Mouse (Mus musculus) lung, postnatal 0 days (tissue): ENCODE results near the gene Rabl6. TPM values are rescaled to one million over a fixed set of nuclear protein-coding genes. Genes with fewer than 3 reads are reported as not detected.
A peak's percentile ranks its signal among the peaks of the same experiment; 100 is the strongest.

Experiments used
- ATAC-seq: fragments of 200-750 bp; cut with Nextera tagmentation; 2 replicates; pipeline ENCODE4 v1.8.0; 2017; ENCODE audit warnings: moderate library complexity
- DNase-seq: peaks from one replicate; pipeline ENCODE4 v3.0.0-alpha.2; 2016; ENCODE audit warnings: low spot score
- H3K27ac ChIP-seq: fragments of 300-500 bp; sonication (generic); 2 replicates; pipeline ENCODE4 v1.5.1; 2014; ENCODE audit warnings: antibody characterized with exemption, mild to moderate bottlenecking, low read length, mixed read lengths
- H3K27me3 ChIP-seq: fragments of 300-500 bp; sonication (generic); replicated peaks from 2 replicates; pipeline ENCODE4 v1.6.1; 2014; ENCODE audit warnings: low read length, mixed read lengths; ENCODE audit not compliant: insufficient read depth
- H3K36me3 ChIP-seq: fragments of 300-500 bp; sonication (generic); 2 replicates; pipeline ENCODE4 v1.6.1; 2014; ENCODE audit warnings: low read length, mixed read lengths; ENCODE audit not compliant: insufficient read depth
- H3K4me1 ChIP-seq: fragments of 300-500 bp; sonication (generic); 2 replicates; pipeline ENCODE4 v1.6.1; 2014; ENCODE audit warnings: antibody characterized with exemption, low read depth, low read length, mixed read lengths; ENCODE audit not compliant: insufficient read depth
- H3K4me2 ChIP-seq: fragments of 300-500 bp; sonication (generic); replicated peaks from 2 replicates; pipeline ENCODE4 v1.6.1; 2014; ENCODE audit warnings: low read depth, mild to moderate bottlenecking, low read length, moderate library complexity, mixed read lengths
- H3K4me3 ChIP-seq: fragments of 300-500 bp; sonication (generic); 2 replicates; pipeline ENCODE4 v1.5.1; 2014; ENCODE audit warnings: low read depth, low read length
- H3K9ac ChIP-seq: fragments of 300-500 bp; sonication (generic); replicated peaks from 2 replicates; pipeline ENCODE4 v1.6.1; 2014; ENCODE audit warnings: low read depth, mild to moderate bottlenecking
- H3K9me3 ChIP-seq: fragments of 300-500 bp; sonication (generic); 2 replicates; pipeline ENCODE4 v1.6.1; 2016; ENCODE audit warnings: low read length, mixed read lengths
- CTCF ChIP-seq: IDR thresholded peaks from 2 replicates; pipeline ENCODE4 v1.5.1; 2016; ENCODE audit warnings: antibody characterized with exemption, mild to moderate bottlenecking
- EP300 ChIP-seq: IDR thresholded peaks from 2 replicates; pipeline ENCODE4 v1.6.1; 2016; ENCODE audit warnings: antibody characterized with exemption, mild to moderate bottlenecking, control low read depth
- WGBS: fragments of 180-500 bp; shearing (Covaris S2); extraction: QIAGEN DNeasy Blood & Tissue Kit; methylation state at CpG from one replicate; pipeline ENCODE4 v1.1.7; 2014; 5-methylcytosine and 5-hydroxymethylcytosine counted together
- polyA plus RNA-seq: library from polyadenylated mRNA; unstranded; fragments of >200 nt; fragmentation: Nextera tagmentation; extraction: Ambion mirVana; gene quantifications from 2 replicates; pipeline ENCODE4 v1.2.1, GENCODE M21; 2015

Rabl6 gene
- polyA plus RNA-seq, 1 experiment from 2014 or later = 34.7 TPM

DNA sequence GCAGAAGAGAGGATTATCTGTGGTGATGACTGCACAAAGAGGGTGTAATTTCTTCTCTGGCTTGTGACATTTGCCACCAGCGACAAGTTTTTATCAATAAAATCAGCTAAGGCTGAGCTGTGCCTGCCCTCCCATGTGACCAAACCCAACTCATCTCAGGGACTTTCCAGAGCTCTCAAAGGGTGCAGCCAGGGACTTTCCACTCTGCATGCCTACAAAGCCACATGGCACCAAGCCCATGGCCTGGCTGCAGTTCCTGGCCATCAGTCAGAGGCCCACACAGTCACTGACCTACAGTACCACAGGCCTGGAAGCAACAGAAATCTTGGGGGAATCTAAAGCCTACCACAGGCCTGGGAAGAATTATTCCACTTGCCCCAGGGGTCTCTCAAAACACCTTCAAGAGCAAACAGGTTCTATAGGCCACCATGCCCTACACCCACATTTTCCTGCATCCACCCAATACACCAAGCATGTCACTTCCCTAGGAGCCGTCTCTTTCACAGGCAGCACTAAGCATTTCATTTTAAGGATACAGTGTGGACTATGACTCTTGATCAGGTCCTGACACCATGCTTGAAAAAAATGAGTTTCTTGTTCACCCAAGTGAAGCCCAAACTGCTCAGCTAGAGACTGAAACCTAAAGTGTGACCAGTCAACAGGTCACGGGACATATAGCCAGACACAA is 74.0 kb downstream of the Rabl6 start:
- no peak overlapping the region for H3K27ac ChIP-seq
- no peak for DNase-seq

DNA sequence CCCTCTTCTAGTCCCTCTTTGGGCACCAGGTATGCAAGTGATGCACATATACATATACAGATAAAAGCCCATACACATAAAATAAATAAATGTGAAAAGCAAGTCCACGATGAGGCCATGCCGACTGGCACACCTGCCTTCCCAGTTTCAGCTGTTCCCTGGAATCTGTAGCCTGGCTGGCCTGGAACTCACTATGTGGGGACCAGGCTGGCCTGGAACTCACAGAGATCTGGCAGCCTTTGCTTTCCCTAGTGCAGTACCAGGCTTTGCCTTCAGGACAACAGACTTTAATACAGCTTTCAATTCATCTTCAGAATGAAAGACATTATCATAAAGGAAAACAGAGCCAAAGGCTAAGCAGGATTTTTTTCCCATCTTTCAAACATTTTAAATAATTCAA is 74.6 kb downstream of the Rabl6 start:
- Histone ChIP-seq H3K9ac (no peak overlapping the region), H3K4me1 (no peaks in the 10 kb centered on the region), H3K4me3 (no peak overlapping the region), H3K4me2 (no peak overlapping the region), H3K9me3 (no peaks in the 10 kb centered on the region), H3K36me3 (peaks cover 24% of the 10 kb centered on the region), H3K27me3 (no peaks in the 10 kb centered on the region), H3K27ac (no peak overlapping the region)
- WGBS = 90% methylated on average over 2 of the region's 2 CpGs
- no peak for TF ChIP-seq CTCF
- no peak for DNase-seq
- no peak for ATAC-seq

More for the DNA sequence above, 74.0 kb downstream of the Rabl6 start:
- H3K36me3 ChIP-seq = peaks cover 17% of the 10 kb centered on the region
- TF ChIP-seq CTCF = no peak
- no peak for TF ChIP-seq EP300
- peak; percentile 54 for ATAC-seq
- no peak overlapping the region for H3K9ac ChIP-seq
- H3K4me1 ChIP-seq = no peaks in the 10 kb centered on the region
- H3K27me3 ChIP-seq = no peaks in the 10 kb centered on the region
- H3K9me3 ChIP-seq = no peaks in the 10 kb centered on the region
- H3K4me2 ChIP-seq = no peak overlapping the region
- H3K4me3 ChIP-seq = no peak overlapping the region
- WGBS = 77% methylated on average over 3 of the region's 3 CpGs

Other genes starting within 250 kb of the Rabl6 start
- 74.4 and 75.5 TPM in 2 replicates for gene Uap1l1, start 242.8 kb downstream of the Rabl6 start, polyA plus RNA-seq
- 2.2 and 2.4 TPM in 2 replicates for gene Sapcd2, start 236.2 kb downstream of the Rabl6 start, polyA plus RNA-seq
- gene Entpd2, start 212.6 kb downstream of the Rabl6 start, polyA plus RNA-seq = 2.6 and 2.8 TPM in 2 replicates
- 42.7 and 45.3 TPM in 2 replicates for gene Npdc1, start 209.2 kb downstream of the Rabl6 start, polyA plus RNA-seq
- gene Fut7, start 185.3 kb downstream of the Rabl6 start, polyA plus RNA-seq = 0.32 and 0.45 TPM in 2 replicates
- 2.7 and 4.0 TPM in 2 replicates for gene Abca2, start 179.8 kb downstream of the Rabl6 start, polyA plus RNA-seq
- gene Clic3, start 151.7 kb downstream of the Rabl6 start, polyA plus RNA-seq = 633 and 715 TPM in 2 replicates
- 67.4 and 68.9 TPM in 2 replicates for gene Paxx, start 147.4 kb downstream of the Rabl6 start, polyA plus RNA-seq
- 5.8 and 6.1 TPM in 2 replicates for gene Ptgds, start 138.5 kb downstream of the Rabl6 start, polyA plus RNA-seq
- not detected in 2 replicates for gene Lcn12, start 114.6 kb downstream of the Rabl6 start, polyA plus RNA-seq
- 39.7 and 43.4 TPM in 2 replicates for gene Fbxw5, start 107.8 kb downstream of the Rabl6 start, polyA plus RNA-seq
- gene C8g, start 106.8 kb downstream of the Rabl6 start, polyA plus RNA-seq = 2.6 and 3.2 TPM in 2 replicates
- gene Traf2, start 61.6 kb downstream of the Rabl6 start, polyA plus RNA-seq = 20.7 and 21.0 TPM in 2 replicates
- gene Edf1, start 50.7 kb downstream of the Rabl6 start, polyA plus RNA-seq = 297 and 329 TPM in 2 replicates
- gene Mamdc4, start 33.7 kb downstream of the Rabl6 start, polyA plus RNA-seq = 0.31 and 1.2 TPM in 2 replicates
- 97.7 and 103 TPM in 2 replicates for gene Phpt1, start 33.3 kb downstream of the Rabl6 start, polyA plus RNA-seq
- 0.07 TPM in 1 of 2 replicates, not detected in the other for gene Ajm1, start 26.8 kb downstream of the Rabl6 start, polyA plus RNA-seq
- gene Ccdc183, start 9.2 kb upstream of the Rabl6 start, polyA plus RNA-seq = 0.38 and 0.44 TPM in 2 replicates
- gene Tmem141, start 13.5 kb upstream of the Rabl6 start, polyA plus RNA-seq = 26.0 and 29.9 TPM in 2 replicates
- gene Fcna, start 19.5 kb upstream of the Rabl6 start, polyA plus RNA-seq = 2.5 and 2.8 TPM in 2 replicates
- not detected in 2 replicates for gene Lcn8, start 44.6 kb upstream of the Rabl6 start, polyA plus RNA-seq
- not detected in 2 replicates for gene Lcn5, start 49.4 kb upstream of the Rabl6 start, polyA plus RNA-seq
- not detected in 2 replicates for gene Lcn6, start 68.3 kb upstream of the Rabl6 start, polyA plus RNA-seq
- gene Lcn10, start 74.2 kb upstream of the Rabl6 start, polyA plus RNA-seq = not detected in 2 replicates
- gene Obp2a, start 91.5 kb upstream of the Rabl6 start, polyA plus RNA-seq = not detected in 2 replicates
- 57.8 and 58.7 TPM in 2 replicates for gene Bmyc, start 98.2 kb upstream of the Rabl6 start, polyA plus RNA-seq
- gene Obp2b, start 128.5 kb upstream of the Rabl6 start, polyA plus RNA-seq = not detected in 2 replicates
- not detected in 2 replicates for gene Lcn3, start 157.0 kb upstream of the Rabl6 start, polyA plus RNA-seq
- not detected in 2 replicates for gene Lcn11, start 168.5 kb upstream of the Rabl6 start, polyA plus RNA-seq
- gene Gm13539, start 173.7 kb upstream of the Rabl6 start, polyA plus RNA-seq = 0.51 and 0.95 TPM in 2 replicates
- not detected in 2 replicates for gene Glt6d1, start 207.3 kb upstream of the Rabl6 start, polyA plus RNA-seq
- gene Lcn9, start 214.6 kb upstream of the Rabl6 start, polyA plus RNA-seq = not detected in 2 replicates
- not detected in 2 replicates for gene Sohlh1, start 238.7 kb upstream of the Rabl6 start, polyA plus RNA-seq